Mouse (Mus musculus) B cell, adult 67 days (primary cell): ENCODE results near the gene Myo18a. TPM values are rescaled to one million over a fixed set of nuclear protein-coding genes. Genes with fewer than 3 reads are reported as not detected.

Experiments
- total RNA-seq, 2 experiments: library from RNA; stranded (reverse); gene quantifications; 4 replicates each; pipeline ENCODE4 v1.2.4; 2023

The Myo18a gene
- total RNA-seq: 100 to 1,000 TPM; 125 to 134 TPM

GRCm38 (mm10) chr11:77762783-77763672, at the start of gene Myo18a:
Gene Myo18a, plus strand, starts transcription at chr11:77763246.

GRCm38 (mm10) chr11:77725183-77725582, 37.9 kb upstream of the Myo18a start, which contains the start of gene Cryba1:
Gene Cryba1, minus strand, starts transcription at chr11:77725283.

GRCm38 (mm10) chr11:77787707-77788106, 24.7 kb downstream of the Myo18a start, which contains the start of gene Gm10277:
Gene Gm10277, minus strand, starts transcription at chr11:77787747.

GRCm38 (mm10) chr11:77893787-77894718, 131.0 kb downstream of the Myo18a start, which contains the start of gene Pipox:
Gene Pipox, minus strand, starts transcription at chr11:77894096.

Other genes with a start within 250 kb of the Myo18a start
- gene Abhd15, start 248.1 kb upstream of the Myo18a start, total RNA-seq: under 1 TPM; 0.46 to 0.47 TPM
- 1 to 10 TPM; 7.0 to 8.0 TPM for gene Trp53i13, start 247.3 kb upstream of the Myo18a start, total RNA-seq
- gene Gm10392, start 244.0 kb upstream of the Myo18a start, total RNA-seq: under 1 TPM in 1 of 2 experiments, not detected in 1; 0.33 TPM
- 10 to 100 TPM; 49.6 to 51.7 TPM for gene Taok1, start 155.4 kb upstream of the Myo18a start, total RNA-seq
- 100 to 1,000 TPM; 116 to 119 TPM for gene Nufip2, start 77.1 kb upstream of the Myo18a start, total RNA-seq
- not detected for gene Cryba1, start 38.0 kb upstream of the Myo18a start, total RNA-seq
- gene Gm10277, start 24.5 kb downstream of the Myo18a start, total RNA-seq: not detected
- under 1 TPM in 1 of 2 experiments, not detected in 1; 0.67 TPM for gene Pipox, start 130.8 kb downstream of the Myo18a start, total RNA-seq
- not detected for gene Sez6, start 167.6 kb downstream of the Myo18a start, total RNA-seq
- gene Phf12, start 219.5 kb downstream of the Myo18a start, total RNA-seq: 100 to 1,000 TPM; 152 to 154 TPM